Mouse (Mus musculus): Measurements from ENCODE around the gene Zfp69.

Zfp69 gene

DNA sequence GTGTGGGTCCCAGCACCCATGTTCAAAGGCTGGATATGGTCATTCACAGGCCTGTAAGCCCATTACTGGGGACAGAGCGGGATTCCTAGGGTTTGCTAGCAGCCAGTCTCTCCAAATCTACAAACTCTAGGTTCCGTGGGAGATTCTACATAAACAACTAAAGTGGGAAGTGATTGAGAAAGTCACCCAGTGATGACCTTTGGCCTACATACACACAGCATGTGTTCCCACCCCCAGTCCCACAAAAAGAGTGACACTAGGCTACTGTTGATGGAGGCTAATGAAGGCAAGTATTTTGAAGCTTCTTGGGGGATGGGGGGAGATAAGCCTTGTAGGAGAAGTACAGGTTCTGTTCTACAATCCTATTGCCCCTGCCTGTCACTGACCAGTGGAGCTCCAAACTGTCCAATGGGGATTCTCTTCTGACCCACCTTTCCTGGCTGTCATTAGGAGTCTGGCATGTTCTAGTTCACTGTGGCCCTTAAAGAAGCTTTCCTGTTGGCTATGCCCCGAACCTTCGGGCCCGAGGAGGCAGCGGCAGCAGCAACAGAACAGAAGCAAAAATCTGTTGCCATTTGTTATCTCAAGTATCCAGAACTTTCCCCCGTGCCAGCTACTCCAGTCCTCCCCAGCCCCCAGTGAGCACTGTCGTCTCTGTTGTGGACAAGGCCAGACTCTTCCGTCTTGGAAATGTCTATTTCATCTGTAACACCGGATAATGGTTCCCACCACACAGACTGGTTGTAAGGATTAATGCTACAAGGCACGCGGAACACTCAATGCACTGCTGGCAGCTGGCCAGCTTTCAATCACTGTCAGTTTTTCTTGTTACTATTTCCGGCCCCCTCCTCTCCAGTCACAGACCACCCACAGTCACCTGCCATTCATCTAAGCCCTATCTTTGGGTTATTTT is 66.0 kb downstream of the Zfp69 start:
- no peak for DNase-seq (ENCODE audit: low read depth, low spot score)

DNA sequence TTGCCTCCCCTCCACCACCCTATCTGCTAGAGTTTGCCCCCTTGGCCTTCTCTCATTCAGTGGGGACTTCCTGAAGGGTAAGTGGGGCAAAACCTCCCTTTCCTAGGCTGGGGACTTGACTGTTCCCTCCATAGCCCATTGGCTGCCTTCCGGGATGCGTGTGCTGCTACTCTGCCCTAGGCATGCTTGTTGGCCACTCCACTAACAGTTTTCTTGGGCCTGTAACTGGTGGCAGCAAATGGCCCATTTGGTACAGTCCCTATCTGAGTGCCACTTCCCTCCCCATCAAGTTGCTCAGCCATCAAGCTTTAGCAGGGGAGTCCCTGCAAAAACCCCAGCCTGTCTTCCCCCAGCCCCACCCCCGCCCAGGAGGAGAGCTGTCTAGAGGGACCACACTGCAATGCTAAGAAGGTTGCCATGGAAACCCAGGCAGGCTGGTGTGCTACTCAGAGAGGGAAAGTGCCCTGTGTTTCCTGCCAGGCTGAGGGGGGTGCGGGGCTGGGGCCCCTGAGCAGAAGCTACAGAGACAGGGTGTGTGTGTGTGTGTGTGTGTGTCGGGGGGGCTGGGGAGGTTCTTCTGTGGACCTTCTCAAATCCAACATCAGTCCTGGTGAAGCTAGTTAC is 69.4 kb downstream of the Zfp69 start:
- peak; percentile 21 for DNase-seq (ENCODE audit: low read depth, low spot score)

DNA sequence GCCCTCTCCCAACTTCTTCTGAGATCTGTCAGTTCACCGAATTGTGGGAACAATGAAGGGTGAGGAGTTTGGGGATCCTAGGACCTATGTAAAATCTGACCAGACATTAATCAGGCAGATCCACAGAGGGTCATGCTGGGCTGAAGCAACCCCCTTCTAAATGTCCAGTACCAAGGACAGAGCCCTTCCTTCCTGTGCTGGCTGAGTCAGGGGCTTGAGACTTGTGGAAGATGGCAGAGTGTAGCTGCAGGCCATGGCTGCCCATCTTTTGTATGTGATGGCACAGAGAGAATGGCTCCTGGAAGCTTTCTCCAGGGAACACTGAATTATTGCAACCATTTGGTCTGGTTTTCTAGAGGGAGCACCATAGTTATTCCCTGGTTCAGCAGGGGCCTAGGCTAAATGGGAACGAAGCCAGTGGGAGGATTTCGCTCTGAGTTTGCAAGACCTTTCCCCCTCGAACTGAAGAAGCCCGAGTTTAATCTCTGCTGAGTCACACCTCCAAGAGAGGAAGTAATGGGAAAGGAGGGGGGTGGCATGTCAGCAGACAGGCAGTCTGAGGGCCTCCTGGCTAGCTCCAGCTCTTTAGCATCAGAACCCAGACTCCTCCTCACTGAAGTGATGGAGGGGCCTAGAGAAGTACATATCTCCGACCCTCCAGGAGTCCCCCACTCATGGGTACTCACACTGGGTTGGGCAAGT is 70.6 kb downstream of the Zfp69 start:
- no peak for DNase-seq (ENCODE audit: low read depth, low spot score)
